Mouse (Mus musculus) bone marrow macrophage, adult 2 months (primary cell): Measurements from ENCODE around the gene Pou1f1.

Experiments
- CTCF ChIP-seq: IDR thresholded peaks from 2 replicates; pipeline ENCODE4 v1.5.1; 2012; ENCODE audit warnings: low read depth, mild to moderate bottlenecking, low read length, moderate library complexity
- POLR2A ChIP-seq: IDR thresholded peaks from 2 replicates; pipeline ENCODE4 v1.6.1; 2012; ENCODE audit warnings: mild to moderate bottlenecking, low read depth, low read length, borderline replicate concordance

DNA sequence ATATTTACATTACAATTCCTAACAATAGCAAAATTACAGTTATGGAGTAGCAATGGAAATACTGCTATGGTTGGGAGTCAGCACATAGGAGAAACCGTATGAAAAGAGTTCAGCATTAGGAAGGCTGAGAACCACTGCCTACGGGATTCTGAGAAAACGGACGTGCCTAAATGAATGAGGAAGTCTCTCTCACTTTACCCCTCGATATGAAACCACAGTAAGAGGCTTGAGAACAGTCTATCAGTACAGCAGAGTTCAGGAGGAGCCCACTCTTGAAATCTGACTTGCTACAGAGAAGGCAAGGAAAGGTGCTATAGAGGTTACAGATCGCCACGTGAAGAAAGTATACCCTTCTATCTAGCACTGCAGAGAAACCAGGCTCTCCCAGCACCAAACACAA is 28.6 kb downstream of the Pou1f1 start:
- TF ChIP-seq CTCF = no peak
- no peak for TF ChIP-seq POLR2A
